Mouse (Mus musculus) left cerebral cortex, postnatal 4 days (tissue): ENCODE measurements around the gene Pla2r1. TPM values are rescaled to one million over a fixed set of nuclear protein-coding genes. Genes with fewer than 3 reads are reported as not detected.

ENCODE experiments used
- DNase-seq: peaks from one replicate; pipeline ENCODE4 v3.0.0-alpha.2; 2022
- intact Hi-C: fragments of 180-260 bp; cut with DNase I; formaldehyde crosslinking; loops from one replicate; pipeline ENCODE4 v1.15.1; 2025
- total RNA-seq, 2 experiments: library from RNA; stranded (reverse); gene quantifications; 2 replicates each; pipeline ENCODE4 v1.2.3; 2021

Pla2r1 gene
- total RNA-seq, 2 experiments from 2014 or later, result 0.34 to 1.0 TPM

GRCm38 (mm10) chr2:60504718-60505117 lies 48.4 kb downstream of the Pla2r1 start:
- no peak for DNase-seq
- intact Hi-C loops, result no loop called here

DNA sequence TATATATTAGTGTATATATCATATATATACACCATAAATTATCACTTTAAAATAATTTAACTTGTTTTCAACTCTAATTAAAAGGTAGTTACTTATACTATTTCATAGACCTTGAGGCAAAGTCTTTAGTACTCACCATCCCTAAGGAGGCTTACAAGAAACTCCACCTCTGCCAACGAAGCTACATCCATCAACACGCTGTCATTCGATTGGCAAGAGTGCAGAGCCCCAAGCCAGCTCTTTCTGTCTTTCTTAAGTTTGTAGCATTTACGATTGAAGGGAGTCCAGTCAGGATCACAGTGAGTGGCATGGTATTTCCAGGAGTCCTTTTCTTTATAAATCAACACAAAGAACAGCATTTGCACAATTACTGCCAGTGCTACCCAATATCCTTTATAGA lies 49.1 kb downstream of the Pla2r1 start:
- intact Hi-C loops, result no loop called here
- DNase-seq, result no peak

DNA sequence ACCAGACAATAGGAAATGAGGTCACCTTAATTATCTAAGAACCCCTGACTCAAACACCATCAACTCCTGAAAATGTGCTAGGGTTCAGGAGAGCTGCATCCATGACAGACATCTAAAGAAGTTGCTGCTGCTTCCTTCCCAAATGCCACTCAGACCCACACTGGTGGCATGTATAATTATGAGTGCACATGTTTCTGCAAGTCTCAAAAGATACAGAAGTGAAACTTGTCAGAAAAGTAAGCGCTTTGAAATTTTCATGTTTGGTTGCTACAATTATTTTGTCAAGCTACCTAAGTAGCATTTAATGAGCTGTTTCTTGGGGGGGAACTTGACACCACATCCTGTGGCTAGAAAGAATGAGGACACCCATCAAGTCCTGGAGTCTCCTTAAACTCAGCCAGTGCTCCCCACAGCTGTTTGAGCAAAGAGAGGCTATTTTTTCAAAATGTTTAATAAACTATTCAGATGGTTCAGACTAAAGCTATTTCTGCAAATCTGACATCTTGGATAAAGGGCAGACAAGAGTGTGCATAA lies 52.5 kb downstream of the Pla2r1 start:
- DNase-seq, result no peak

GRCm38 (mm10) chr2:60479906-60480305 lies 73.2 kb downstream of the Pla2r1 start:
- DNase-seq, result no peak
- intact Hi-C loops, result no loop called here

More for the DNA sequence above, 52.5 kb downstream of the Pla2r1 start:
- intact Hi-C loops, result no loop called here

DNA sequence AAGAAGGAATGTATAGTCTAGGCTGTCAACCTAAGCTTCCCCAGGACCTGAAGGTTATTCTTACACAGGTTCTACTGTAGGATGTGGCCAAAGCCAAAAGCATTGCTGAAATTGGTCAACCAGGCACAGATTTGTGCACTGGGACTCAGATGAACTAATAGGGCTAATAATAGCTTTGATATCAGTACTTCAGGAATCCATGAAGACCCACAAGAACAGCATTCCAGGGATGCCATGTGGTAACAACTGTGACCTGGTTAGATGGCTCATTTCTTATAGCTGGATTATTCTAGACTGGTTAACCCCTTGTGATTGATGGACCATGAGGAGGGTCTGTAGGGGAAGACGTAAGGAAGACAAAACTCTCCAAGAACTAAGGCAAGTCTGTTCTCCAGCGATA lies 74.3 kb downstream of the Pla2r1 start:
- intact Hi-C loops, result no loop called here
- no peak for DNase-seq

DNA sequence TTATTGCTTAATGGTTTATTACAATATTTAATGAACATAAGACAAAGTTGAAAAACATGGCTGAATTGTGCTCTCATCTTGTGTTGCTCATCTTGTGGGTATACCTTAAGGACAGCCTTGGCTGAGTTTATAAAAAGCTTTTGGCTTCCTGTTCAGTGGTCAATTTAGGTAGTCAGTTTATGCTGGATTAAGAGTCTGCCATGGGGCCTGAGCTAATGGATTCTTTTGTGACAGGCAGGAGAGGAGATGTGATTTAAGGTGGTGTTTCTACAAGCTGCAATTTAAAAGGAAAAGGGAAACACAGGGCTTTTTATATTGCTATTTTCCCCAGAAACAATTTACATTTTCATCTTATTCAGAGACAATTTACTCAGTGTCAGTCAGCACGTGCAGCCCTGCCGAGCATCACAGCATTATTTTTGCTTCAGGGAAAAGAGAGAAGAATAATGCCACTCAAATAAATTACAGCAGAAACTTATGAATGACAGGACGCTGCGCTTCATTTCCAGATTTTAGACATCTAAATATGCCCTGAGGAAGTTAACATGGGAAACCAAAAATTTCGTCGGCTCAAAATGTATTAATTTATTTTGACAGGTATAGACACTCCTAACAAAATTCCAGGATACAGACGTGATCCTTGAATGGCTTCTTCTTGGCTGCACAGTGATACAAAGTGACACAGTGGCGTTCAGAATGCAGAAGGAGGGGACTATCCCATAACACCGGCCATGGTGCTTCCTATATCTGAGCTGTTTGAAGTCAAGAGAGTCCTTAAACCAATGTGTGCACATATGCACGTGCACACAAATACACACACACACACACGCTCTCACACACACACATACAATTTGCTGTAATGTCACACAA lies 84.0 kb downstream of the Pla2r1 start:
- intact Hi-C loops, result no loop called here
- DNase-seq, result no peak

- intact Hi-C loops, result no loop called here
- no peak for DNase-seq
Measured at GRCm38 (mm10) chr2:60452376-60452775, 100.7 kb downstream of the Pla2r1 start.

- intact Hi-C loops, result no loop called here
- DNase-seq, result no peak
Measured at GRCm38 (mm10) chr2:60451119-60451773, 101.9 kb downstream of the Pla2r1 start.

GRCm38 (mm10) chr2:60449732-60450131 lies 103.4 kb downstream of the Pla2r1 start:
- no peak for DNase-seq

DNA sequence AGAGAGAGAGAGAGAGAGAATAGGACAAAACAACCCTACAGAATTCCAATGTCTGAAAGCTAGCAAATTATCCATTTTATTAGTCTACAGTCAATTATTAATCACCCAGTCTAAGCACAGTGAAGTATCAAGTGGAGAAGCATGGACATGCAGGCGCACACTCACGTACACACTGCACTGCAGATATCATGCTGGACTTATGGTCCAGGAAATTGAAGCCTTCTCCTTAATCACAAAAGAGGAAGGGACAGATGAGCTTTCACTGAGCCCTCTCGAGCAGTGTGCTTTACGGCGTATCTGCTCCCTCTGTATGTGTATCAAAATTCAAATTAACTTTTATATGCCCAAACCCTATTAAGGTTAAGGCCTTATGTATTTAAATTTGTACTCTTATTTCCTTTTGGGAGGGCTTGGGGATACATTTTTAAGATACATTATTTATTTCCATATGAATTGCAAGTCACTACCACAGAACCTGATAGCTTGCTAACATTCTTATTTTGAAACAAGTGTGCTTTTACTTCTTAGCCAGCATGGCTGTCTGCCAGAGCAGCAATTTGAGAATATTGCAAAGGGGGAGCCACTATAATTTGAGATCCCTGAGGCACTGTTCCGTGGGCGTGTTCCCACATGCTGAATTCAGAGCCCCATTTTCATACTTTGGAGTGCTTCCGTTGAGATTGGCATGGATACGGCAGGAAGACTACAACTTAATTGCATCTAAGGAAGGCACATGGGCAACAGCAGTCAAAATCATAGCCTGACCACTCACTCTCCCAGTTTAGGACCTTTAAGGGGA lies 108.2 kb downstream of the Pla2r1 start:
- no peak for DNase-seq
- intact Hi-C loops, result no loop called here

More at GRCm38 (mm10) chr2:60449732-60450131, 103.4 kb downstream of the Pla2r1 start:
- intact Hi-C loops, result no loop called here

- intact Hi-C loops, result no loop called here
- no peak for DNase-seq
Measured at GRCm38 (mm10) chr2:60443279-60443678, 109.8 kb downstream of the Pla2r1 start.

- intact Hi-C loops, result no loop called here
Measured at GRCm38 (mm10) chr2:60441875-60442274, 111.2 kb downstream of the Pla2r1 start.

GRCm38 (mm10) chr2:60436802-60437201 lies 116.3 kb downstream of the Pla2r1 start:
- DNase-seq, result no peak
- intact Hi-C loops, result no loop called here

More at GRCm38 (mm10) chr2:60441875-60442274, 111.2 kb downstream of the Pla2r1 start:
- DNase-seq, result no peak

GRCm38 (mm10) chr2:60430315-60431021 lies 122.6 kb downstream of the Pla2r1 start:
- DNase-seq, result no peak
- intact Hi-C loops, result no loop called here

DNA sequence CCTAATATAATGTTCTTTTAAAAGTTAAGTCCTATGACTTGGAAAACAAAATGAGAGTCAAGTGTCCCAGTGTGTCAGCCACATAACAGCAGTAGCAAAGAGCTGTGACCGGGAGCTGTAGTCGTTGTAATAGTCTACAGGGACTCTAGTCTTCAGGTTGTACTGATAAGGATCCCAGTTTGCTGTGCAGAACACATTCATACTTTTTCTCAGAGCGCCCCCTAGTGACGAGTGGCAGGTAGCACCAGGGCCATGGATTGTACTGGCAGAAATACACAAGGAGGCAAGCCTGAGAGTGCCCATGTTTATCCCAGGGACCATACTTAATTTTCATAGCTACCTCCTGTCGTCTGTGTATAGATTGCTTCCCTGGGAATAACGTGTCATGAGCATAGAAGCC lies 135.0 kb downstream of the Pla2r1 start:
- peak; percentile 66 for DNase-seq
- intact Hi-C loops, result no loop called here

DNA sequence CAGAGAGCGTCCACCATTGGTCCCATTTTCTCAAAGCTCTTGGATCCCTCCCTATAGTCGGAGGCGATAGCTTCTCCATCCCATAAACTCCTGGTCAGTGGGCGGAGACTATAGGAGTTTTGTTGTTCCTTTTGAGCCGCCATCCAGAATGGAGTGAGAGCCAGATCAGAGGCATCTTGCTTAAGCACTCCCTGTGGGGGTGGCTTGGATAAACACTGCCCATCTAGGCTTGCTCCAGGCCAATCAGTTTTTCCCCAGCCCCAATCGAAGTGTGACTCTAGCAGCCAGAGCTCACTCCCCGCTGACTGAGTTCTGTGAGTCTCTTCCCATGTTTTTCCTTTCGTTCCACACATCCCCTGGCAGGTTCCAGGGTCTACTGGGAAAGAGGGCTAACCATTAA lies 138.8 kb downstream of the Pla2r1 start:
- intact Hi-C loops, result no loop called here
- no peak for DNase-seq

- DNase-seq, result no peak
- intact Hi-C loops, result no loop called here
Measured at GRCm38 (mm10) chr2:60413006-60413650, 140.0 kb downstream of the Pla2r1 start.

DNA sequence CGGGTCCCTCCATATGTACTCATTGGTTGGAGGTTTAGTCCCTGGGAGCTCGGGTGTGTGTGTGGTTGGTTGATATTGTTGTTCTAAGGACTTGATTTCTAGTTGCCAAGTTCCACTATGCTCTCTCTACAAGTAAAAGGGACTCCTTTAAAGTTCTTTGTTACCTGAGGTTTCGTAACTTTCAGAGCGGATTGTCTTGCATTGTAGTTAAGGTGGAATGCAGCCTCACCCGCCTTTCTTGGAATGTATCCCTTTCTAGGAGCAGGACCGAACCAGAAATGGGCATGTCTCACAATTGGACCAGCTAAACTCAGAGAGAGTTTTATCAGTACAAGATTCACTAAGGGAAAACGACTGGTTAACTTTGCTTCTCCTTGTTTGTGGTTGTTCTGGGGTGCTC lies 141.9 kb downstream of the Pla2r1 start:
- intact Hi-C loops, result no loop called here
- DNase-seq, result no peak

GRCm38 (mm10) chr2:60409989-60410763 lies 142.9 kb downstream of the Pla2r1 start:
- intact Hi-C loops, result no loop called here

More at GRCm38 (mm10) chr2:60409989-60410763, 142.9 kb downstream of the Pla2r1 start:
- DNase-seq, result no peak
